Mouse (Mus musculus) gastrocnemius, postnatal 10 days (tissue): ENCODE results near the gene Arid4a. TPM values are rescaled to one million over a fixed set of nuclear protein-coding genes. Genes with fewer than 3 reads are reported as not detected.
"Not testable (repeated sequence)": the region's sequence is repeated elsewhere in the genome, so short reads cannot be mapped to it uniquely, and the experiment has no call there.

Source experiments
- DNase-seq: peaks from one replicate; pipeline ENCODE4 v3.0.0; 2021; ENCODE audit warnings: mixed read lengths
- total RNA-seq, 2 experiments: library from RNA; stranded (reverse); gene quantifications; 2 replicates each; pipeline ENCODE4 v1.2.3; 2021

The Arid4a gene
- total RNA-seq, 2 experiments from 2014 or later, result 11.0 to 12.3 TPM

DNA sequence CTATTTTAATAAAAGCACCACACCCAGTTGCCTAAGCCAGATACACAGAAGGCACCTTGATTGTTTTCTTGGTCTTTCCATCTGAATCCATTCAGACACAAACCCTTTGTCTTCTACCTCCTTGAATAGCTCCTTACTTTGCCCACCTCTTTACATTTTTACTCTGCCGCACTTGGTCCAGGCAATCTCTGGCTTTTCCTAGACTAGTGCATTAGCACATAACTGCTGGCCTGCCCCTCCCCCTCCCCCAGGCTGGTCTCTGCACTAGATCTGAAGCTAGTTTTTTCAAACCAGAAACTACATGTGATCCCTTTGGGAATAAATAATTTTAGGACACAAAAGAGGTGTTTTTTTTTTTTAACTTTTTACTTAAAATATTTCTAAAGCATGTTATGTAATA, 37.2 kb downstream of the Arid4a start:
- DNase-seq, result no peak

DNA sequence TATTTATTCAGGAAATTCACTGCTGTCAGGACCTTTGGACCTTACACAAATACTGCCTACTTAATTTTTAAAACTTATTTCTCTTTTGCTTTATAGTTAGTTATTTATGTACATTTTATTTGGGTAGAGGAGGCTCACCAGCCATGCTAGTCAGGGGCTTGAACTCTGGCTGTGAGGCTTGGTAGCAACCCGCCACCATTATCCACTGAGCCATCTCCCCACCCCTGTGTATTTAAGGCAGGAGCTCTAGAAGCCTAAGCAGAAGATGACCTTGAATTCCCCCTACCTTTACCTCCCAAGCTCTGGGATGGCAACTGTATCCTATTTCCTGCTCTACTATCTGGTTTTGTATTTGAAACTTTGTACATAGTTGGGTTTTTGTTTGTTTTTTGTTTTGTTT, 37.7 kb downstream of the Arid4a start:
- DNase-seq, result no peak

DNA sequence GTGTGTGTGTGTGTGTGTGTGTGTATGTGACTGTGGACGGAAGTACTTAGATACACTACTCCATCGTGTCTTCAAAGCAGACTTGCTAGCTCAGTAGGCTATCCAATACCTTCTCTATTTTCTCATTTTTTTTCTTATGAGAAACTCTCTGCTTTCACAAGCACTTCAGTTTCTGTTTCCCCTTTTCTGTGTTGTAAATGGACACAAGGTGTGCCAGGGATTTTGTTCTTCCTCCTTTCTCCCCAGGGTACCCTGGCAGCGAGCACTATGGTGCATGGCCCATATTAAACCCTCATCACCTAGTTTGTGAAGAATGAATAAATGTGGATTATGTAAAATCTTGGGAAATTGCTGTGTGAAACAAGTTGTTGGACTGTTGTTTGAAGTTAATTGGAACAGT, 39.7 kb downstream of the Arid4a start:
- no peak for DNase-seq

DNA sequence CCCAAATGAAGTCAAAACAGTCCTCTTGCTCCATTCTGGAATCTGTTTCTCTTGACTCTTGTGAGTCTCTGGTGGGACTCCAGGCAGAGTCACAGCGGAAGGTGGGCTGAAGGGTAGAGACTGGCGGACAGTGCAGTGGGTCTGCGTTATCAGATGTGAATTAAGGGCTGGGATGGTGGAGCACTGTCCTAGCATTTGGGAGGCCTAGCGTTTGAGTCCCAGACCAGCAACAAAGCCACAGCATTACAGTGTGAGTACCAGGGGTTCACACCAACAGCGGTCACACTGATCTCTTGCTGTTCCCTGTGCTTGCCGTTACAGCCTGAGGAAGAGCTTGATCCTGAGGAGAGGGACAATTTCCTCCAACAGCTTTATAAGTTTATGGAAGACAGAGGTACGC, 44.0 kb downstream of the Arid4a start:
- DNase-seq, result no peak

DNA sequence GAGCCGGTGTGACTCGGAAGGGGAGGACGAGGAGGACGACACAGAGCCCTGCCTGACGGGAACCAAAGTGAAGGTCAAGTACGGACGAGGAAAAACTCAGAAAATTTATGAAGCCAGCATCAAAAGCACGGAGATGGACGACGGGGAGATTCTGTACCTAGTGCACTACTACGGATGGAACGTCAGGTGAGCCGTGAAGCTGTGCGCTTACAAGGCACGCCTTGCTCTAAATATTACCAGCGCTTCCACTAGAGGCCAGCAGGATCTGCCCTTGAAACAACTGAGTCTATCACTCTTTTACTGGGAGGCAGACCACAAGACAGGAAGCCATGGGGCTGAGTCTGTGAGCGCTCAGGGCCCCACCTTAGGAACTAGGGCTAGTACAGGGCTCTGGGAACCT, 54.1 kb downstream of the Arid4a start:
- no peak for DNase-seq

DNA sequence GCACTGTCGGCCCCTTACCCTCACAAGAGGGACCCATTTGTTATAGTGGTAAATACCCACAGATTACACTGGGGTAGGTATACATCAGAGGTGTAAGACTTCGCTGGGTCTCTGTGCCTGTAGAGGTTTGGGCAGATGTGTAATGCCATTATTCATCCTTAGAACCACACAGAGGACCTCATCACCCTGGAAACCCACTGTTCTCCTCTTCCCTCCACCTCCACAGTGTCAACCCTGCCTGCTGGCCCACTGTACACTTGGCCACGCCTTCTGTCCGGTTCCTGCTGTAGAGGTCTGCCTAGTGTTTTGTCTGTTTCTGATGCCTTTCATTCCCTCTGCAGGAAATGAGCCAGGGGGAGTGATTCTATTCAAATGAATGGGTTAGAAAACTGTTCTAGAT, 56.3 kb downstream of the Arid4a start:
- DNase-seq, result no peak

DNA sequence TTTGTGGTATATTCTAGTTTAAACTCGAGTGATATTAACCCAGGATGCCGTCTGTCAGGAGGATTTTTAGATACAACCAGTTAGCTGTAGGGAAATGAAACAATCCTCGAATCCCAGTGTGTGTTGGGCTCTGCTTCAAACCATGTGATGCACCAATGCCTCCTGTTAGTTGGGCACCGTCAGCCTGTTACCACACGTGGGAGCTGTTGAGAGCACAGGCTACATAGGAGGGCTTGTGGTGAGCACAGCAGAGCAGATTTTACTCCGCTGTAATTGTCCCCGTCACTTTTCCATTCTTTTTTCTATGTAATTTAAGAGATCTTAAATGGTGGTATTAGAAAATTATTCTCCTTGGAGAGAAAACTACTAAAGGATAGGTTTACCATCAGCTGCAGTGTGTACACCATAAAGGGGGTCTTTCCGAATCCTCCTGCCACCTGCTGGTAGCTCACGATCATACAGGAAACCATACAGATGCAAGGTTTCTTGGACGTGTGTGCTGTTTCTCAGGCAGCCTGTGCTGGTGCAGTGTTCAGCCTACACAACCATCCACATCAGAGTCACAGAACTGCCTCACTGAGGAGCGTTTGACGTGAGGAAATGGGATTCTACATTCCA, 57.4 kb downstream of the Arid4a start:
- DNase-seq, result no peak

DNA sequence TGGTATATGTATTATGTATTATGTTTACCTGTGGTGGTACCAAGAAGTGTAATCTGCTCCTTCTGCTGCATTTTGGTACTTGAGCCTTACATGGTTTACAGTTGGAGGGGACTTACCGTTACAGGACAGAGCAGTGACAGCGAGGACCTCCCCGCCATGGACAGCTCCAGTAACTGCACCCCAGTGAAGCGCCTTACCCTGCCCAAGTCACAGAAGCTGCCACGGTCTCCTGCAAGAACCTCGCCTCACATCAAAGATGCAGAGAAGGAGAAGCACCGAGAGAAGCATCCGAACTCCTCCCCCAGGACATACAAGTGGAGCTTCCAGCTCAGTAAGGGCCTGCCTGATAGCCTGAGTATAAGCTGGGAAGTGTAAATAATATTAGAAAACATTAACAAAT, 70.5 kb downstream of the Arid4a start:
- DNase-seq, result no peak

DNA sequence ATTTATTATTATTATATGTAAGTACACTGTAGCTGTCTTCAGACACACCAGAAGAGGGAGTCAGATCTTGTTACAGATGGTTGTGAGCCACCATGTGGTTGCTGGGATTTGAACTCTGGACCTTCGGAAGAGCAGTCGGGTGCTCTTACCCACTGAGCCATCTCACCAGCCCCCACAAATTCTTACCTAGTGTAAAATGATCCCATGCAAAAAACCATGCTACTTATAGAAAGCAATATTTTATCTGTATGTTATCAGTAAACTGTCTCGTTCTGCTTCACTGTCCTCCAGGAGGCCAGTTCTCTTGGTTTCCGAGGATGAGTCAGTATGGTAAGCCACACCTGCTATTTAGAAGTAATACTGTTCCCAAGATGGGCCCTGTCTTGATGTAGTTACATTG, 88.5 kb downstream of the Arid4a start:
- DNase-seq, result not testable (repeated sequence)

DNA sequence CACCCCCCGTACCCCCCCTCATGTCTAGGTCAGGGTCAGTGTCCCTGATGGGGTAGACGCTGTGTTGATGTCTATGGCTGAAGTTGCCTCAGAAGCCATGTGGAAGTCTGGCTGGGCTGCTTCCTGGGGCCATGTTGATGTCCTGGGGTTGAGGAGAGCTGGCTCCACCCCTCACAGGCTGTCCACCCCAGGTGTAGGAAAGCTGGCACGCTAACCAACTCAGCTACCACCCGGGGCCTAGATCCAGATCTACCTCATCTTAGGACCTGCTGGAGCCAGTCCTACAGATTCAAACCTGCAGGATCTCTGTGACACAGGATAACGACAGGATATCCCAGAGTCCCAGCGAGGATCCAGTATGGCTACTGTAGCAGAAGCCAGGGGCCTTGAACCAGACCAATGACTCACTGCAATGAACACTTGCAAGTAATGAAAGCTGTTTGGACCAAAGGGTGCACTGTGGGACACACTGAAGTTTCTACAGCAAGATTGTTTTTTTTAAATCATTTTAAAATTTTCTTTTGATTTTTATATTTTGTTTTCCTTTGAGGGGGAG, 91.5 kb downstream of the Arid4a start:
- DNase-seq, result no peak

DNA sequence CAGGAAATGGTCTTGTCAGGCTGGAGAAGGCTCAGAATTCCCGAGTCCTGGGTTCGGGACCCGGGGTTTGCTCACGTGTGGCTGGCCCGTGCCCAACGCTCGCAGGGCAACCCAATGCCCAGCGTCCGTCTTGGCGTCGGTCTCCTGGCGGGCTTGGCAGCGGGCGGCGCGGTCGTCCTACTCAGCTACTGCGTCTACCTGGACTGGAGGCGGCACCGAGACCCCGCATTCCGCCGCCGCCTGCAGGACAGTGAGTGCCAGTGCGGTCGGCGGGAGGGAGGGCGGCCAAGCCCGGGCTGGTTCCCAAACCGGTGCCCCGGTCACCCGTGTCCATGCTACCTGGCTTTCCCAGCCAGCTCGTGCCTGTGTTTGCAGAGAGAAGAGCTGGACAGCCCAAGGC, 95.5 kb downstream of the Arid4a start, which contains the start of gene Tomm20l:
Gene Tomm20l (plus strand): TSS at position 98 of the 400 bp plus-strand sequence.
- peak; percentile 28 for DNase-seq

DNA sequence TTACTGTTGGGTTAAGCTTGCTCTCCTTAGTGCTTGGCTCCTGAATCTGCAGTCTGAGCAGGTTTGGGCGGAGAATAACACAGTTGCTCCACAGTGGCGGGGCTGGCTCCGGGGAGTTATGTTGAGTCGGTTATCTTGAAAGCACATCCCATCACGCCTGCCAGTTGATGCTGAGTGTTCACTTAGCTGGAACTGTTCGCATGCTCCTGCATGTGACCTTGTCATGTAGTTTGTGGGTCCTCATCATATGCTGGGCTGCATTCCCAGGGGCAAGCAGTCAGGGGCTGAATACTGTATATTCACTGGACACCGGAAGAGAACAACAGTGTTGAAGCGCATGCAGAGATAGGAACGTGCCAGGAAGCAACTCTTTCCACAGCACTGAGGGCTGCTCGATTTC, 97.3 kb downstream of the Arid4a start:
- DNase-seq, result no peak

DNA sequence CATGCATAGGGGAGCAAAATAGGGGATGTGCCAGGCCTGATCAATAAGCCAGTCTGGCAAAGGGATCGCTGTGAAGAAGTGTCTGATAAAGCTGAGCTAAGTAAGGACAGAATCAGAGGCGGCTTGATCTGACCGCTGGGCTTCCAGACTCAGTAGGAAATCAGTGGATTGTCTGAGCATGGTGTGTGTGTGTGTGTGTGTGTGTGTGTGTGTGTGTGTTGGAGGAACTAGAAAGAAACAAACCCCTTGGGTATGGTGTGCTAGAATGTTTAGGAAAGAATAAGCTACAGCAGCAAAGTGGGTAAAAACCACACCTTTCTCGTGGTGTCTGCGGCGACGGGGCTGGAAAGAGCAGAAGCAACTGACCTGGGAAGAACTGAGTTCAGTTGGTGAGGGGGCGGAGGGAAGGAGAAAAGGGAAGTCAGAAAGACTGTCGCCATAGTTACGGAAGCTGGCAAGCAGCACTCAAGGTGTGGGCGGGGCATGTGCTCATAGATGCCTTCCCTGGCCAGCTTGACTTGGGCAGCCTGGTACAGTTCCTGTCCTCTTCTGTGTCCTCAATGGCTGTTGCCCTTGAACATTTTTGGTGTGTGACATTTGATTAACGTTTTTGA, 98.0 kb downstream of the Arid4a start:
- no peak for DNase-seq

DNA sequence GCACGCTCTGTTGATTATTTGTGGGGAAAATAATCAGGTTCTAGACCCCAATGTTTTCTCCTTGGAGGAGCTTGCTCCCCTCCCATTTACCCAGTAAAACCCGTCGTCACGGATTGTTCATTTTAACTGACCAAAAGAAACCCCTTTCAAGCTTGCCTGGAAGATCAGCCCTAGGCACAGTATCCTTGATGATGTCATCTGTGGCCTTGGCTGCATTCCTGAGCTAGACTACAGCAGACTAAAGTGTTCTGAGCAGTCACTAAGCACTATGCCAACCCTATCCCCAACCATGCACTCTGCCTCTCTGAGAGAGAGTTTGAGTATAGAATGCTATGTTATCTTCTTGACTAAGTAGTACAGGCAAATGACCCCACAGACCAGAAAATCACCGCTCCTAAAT, 100.6 kb downstream of the Arid4a start:
- no peak for DNase-seq

DNA sequence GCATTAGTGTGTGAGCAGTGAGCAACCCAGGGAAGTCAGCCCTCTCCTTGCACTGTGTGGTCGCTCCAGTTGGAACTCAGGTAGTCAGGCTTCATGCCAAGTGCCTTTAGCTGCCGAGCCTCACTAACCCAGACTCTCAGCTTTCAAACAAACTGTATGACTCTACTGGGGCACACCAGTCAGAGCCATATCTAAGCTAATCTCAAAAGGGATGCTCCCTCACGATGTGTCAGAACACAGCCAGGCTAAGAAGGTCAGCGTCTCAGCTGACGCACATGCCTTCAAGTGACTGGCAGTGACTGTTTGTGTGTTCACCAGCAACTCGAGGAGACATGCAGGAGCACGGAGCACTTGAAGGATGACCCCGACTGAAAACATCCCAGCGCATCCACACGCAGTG, 106.9 kb downstream of the Arid4a start:
- DNase-seq, result no peak

DNA sequence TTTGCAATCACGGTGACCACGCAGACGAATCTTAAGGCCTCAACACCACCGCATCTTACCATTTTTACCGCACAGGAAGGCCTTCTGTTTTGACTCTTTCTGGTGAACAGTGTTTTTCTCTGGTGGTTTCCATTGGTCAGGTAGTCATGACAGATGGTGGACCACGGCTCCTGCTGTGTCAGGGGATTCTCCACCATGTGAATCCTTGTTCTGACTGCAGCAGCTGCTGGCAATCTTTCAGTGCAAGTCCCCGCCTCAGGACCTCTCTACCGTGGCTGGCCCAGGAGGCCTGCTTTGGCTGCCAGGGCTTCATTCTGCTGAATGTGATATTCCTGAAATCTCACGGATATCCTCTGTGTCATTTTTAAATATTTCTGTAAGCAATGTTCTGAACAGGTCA, 107.5 kb downstream of the Arid4a start:
- no peak for DNase-seq

DNA sequence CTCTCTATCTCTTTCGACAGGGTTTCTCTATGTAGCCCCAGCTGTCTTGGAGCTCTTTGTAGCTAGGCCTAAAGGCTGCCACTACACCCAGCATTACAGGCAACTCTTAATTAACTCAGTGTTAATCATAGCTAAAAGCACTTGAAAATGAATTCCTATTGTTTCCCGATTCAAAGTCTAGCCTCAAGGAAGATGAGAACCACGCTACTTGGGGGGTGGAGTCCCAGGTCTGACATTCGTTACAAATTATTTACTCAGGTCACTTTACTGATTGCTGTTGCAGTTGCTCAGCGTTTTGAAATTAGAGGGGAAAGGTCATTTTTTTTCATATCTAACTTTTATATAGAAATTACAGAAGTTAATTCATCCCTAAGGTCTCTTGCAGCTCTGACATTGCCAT, 119.8 kb downstream of the Arid4a start:
- DNase-seq, result no peak

DNA sequence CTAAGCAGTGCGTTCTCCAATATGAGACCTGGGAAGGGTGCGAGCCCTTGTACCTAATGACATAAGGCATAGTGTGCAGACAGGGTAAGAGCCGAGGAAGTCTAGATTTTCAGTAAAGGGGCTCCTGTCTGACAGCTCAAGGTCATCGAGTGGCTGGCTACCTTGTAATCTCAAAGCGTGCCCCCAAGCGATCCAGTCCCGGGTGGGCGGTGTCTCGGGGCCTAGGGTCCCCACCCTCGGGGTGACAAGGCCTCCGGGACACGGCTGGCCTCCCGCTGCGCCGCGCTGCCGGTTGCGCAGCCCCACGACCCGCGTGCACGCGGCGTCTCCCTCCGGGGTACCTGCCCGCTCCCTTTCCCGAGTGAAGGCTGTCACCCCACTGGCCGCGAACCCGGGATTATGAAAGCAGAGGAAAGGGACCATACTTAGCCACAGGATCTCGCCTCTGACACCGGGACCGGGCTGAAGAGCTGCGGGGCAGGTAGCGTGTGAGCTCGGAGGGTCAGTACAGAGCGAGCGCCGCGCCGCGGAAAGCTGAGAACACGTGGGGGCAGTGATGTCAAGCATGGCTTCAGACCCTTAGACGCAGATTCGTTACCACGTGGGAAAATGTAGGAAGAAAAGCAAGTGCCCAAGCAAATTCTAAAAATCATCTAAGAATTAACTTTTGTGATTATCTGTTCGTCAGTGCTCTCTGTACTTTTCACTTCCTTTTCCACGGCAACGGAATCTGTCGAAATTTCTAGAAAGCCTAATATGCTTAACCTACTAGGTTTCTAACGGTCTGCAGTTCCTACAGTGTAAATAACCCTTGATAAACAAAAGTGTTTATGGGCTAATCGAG, 120.6 kb downstream of the Arid4a start, which contains the start of the genes Timm9 and 2700049A03Rik:
Gene Timm9 (minus strand): TSS at position 555 of the 844 bp plus-strand sequence.
Gene 2700049A03Rik (plus strand): TSS at position 719 of the 844 bp plus-strand sequence.
- DNase-seq, result peak; percentile 69

DNA sequence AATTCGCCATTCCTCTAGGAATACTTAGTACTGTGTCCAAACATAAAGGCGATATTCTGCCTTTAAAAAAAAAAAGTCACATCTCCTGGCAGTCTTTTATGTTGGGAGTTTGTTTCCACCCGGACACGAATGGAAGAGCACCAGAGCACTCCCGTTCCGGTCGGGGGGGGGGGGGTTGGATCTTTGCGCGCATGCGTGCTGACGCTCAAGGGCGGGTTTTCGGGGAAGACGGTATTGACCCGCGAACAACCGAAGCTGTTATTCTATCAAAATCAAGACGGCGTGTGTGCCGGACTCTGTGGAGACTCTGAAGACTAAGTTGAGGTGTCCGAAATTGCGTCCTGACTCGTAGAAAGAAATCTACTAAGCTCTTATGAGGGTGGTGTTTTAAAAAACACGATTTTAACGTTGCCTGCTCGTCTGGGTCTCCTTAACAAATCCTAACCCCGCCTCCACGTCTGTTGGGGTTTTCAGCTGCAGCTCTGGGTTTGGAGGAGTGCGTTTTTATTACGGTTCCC, 121.2 kb downstream of the Arid4a start:
- DNase-seq, result peak; percentile 85

DNA sequence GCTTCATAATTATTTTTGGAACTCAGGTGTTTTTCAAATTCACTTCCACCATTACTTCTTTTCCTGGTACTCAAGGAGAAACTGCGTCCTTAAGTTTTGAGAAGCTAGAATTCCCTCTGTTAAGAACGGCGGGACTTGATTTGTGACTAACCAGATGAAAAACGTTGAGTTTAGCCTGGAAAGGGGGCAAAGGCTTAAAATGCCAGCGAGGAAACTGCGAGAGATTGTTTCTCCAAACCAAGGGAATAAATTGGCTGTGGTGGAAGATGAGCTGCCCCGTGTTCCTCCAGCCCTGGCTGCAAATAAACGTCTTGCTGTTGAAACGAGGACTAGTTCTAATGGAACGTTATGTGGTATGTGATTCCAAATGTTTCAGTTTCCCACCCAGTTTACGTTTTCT, 121.9 kb downstream of the Arid4a start:
- no peak for DNase-seq

DNA sequence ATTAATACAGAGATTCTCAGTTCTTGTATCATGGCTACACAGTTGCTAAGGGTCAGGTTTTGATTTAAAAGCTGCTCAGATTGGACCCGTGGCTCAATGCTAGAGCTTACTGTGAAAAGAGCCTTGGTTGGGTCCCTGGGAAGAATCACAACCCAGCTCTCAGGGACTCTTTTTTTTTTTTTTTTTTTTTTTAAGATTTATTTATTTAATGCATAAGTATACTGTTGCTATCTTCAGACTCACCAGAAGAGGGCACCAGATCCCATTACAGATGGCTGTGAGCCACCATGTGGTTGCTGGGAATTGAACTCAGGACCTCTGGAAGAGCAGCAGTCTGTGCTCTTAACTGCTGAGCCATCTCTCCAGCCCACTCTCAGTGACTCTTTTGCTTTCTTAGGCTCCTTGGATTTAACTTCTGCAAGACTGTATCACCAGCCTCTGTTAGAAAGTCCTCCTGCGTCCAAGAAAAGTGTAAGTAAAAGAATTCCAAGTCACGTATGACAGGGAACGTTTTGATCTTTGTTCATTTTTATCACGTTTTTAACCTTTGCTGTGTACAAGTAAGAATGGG, 123.6 kb downstream of the Arid4a start:
- DNase-seq, result no peak

DNA sequence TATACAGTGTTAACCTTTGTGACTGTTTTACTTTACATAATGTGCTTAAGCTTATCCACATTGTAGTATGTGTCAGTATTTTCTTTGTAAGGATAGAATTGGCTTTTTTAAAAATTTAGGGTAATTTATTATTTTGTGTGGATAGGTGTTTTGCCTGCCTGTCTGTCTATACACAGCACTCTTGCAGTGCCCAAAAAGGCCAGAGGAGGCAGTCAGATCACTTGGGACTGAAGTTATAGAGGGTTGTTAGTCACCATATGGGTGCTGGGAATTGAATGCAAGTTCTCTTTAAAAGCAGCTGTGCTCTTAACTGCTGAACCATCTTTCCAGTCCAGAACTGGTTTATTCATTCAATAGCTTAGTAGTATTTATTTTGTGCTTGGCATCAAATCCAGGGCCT, 125.4 kb downstream of the Arid4a start:
- no peak for DNase-seq
